Mouse (Mus musculus) kidney, adult 2 months (tissue): ENCODE results near the gene Nadk2.

Experiments used
- CTCF ChIP-seq: fragments of 200-500 bp; conservative IDR thresholded peaks from 2 replicates; pipeline ENCODE4 v1.5.1; 2011; ENCODE audit warnings: low read depth, mild to moderate bottlenecking, control low read depth, low read length, moderate library complexity, mixed read lengths; ENCODE audit not compliant: insufficient read depth, insufficient read length
- POLR2A ChIP-seq: fragments of 200-500 bp; IDR thresholded peaks from one replicate; pipeline ENCODE4 v1.6.1; 2011; ENCODE audit warnings: low read depth, low read length, control low read depth

DNA sequence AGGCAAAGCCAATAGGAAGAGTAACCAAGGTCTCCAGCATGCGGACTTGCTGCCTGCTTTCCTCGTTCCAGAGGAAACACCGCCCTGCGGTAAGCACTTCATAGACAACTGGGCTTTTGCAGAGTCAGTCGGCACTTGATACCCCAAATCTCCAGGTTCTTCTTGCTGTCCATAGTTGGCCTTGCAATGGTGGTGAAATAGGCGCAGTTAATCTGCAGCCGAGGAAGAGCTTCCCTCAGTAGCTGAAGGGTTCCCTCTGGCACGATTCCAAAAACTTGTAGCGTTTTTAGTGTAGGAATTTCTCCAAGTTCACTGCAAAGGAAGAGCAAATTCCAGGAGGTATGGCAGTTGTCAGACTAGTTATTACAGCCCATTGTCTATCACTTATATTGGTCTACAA is 42.5 kb downstream of the Nadk2 start:
- TF ChIP-seq CTCF (no peak), POLR2A (no peak)
